Mouse (Mus musculus): ENCODE measurements around the gene Gm20604.

DNA sequence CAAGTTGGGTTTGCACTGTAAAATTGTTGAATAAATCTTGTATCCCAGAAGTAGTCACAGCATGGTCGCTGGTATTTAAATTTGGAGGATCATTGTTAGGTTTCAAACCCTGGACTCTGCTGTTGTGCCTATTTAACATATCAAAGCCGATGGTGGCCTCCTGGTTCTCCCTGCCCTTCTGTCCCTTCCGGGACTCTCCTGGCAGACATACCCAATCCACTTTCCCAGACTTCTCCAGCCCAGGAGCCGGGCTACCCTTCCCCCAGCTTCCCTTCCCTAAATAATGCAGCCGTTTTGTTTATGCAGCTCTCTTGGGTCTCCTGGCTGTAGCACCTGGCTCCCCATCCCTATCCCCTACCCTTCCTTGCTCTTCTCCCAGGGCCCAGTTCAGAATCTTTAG is 464 bp upstream of the Gm20604 start:
- TF ChIP-seq CTCF (conservative IDR thresholded peaks at IDR 0.05; ENCODE audit: low read length) = no peak
- no peak for TF ChIP-seq POU5F1 (IDR thresholded peaks at IDR 0.05; ENCODE audit: borderline replicate concordance, low read length)
